Mouse (Mus musculus) lung, adult 2 months (tissue): ENCODE measurements around the gene Wnt5a.

Experiments
- CTCF ChIP-seq: fragments of 200-500 bp; IDR thresholded peaks from 2 replicates; pipeline ENCODE4 v1.5.1; 2011; ENCODE audit warnings: mild to moderate bottlenecking, low read length, control low read depth; ENCODE audit not compliant: insufficient read depth
- POLR2A ChIP-seq: fragments of 200-500 bp; IDR thresholded peaks from 2 replicates; pipeline ENCODE4 v1.6.1; 2011; ENCODE audit warnings: low read depth, mild to moderate bottlenecking, control low read depth, low read length, borderline replicate concordance; ENCODE audit errors: extremely low read depth

GRCm38 (mm10) chr14:28506376-28506831, 1.9 kb downstream of the Wnt5a start:
- TF ChIP-seq POLR2A (no peak), CTCF (no peak)
